Mouse (Mus musculus) layer of hippocampus, postnatal 14 days (tissue): ENCODE measurements around the gene Gzmk. TPM values are rescaled to one million over a fixed set of nuclear protein-coding genes. Genes with fewer than 3 reads are reported as not detected.
"Not testable (repeated sequence)": the region's sequence is repeated elsewhere in the genome, so short reads cannot be mapped to it uniquely, and the experiment has no call there.

Source experiments
- DNase-seq, 2 experiments: peaks; one replicate each; pipeline ENCODE4 v3.0.0; 2021 to 2022; ENCODE audit warnings: low spot score in 2 of 2, mixed read lengths in 1 of 2
- long read RNA-seq, 2 experiments: library from polyadenylated mRNA; stranded (forward); transcript quantifications; one replicate each; pipeline ENCODE4 v2.0.0; 2021
- total RNA-seq, 2 experiments: library from RNA; stranded (reverse); gene quantifications; 2 replicates each; pipeline ENCODE4 v1.2.3; 2021

Gene Gzmk
- total RNA-seq: not detected
- long read RNA-seq, experiment 1, partial matches to known transcripts: 0 of 1 reads
- long read RNA-seq, experiment 1, other reads (novel, unspliced or antisense): 1 of 1 reads
- long read RNA-seq, experiment 2: 0 reads

- peak in 1 of 2 experiments; percentile 60 for DNase-seq
Measured at GRCm38 (mm10) chr13:113225811-113226210, at the start of gene Gzmk. Gene Gzmk, minus strand, starts transcription at chr13:113225908.

GRCm38 (mm10) chr13:113271189-113271588, 45.5 kb upstream of the Gzmk start:
- DNase-seq: no peak

- DNase-seq: peak; percentile 82 to 90
Measured at GRCm38 (mm10) chr13:113269777-113270776, 44.4 kb upstream of the Gzmk start.

GRCm38 (mm10) chr13:113267204-113267603, 41.5 kb upstream of the Gzmk start:
- no peak for DNase-seq

GRCm38 (mm10) chr13:113266495-113266951, 40.8 kb upstream of the Gzmk start:
- peak; percentile 72 to 76 for DNase-seq

DNA sequence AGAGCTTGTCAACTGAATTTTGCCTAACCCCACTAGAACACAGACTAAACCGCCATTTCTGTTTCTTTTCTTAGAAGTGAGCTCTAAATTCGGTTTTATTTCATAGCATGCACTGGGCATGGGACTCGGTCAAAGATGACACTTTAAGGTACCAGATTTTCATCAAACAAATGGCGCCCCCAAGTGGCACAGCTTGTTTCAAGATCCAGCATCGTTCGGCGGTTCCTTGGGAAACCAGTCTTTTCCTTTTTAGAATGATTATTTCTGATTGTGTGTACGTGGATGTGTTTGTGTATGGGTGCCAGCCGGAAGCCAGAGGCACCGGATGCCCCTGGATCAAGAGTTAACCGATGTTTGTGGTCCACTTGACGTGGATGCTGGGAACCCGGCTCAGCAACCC, 39.5 kb upstream of the Gzmk start:
- DNase-seq: peak; percentile 29 to 52

GRCm38 (mm10) chr13:113262822-113263221, 37.1 kb upstream of the Gzmk start:
- DNase-seq: peak in 1 of 2 experiments; percentile 37

- DNase-seq: no peak
Measured at GRCm38 (mm10) chr13:113259237-113259636, 33.5 kb upstream of the Gzmk start.

- no peak for DNase-seq
Measured at GRCm38 (mm10) chr13:113257190-113257589, 31.5 kb upstream of the Gzmk start.

DNA sequence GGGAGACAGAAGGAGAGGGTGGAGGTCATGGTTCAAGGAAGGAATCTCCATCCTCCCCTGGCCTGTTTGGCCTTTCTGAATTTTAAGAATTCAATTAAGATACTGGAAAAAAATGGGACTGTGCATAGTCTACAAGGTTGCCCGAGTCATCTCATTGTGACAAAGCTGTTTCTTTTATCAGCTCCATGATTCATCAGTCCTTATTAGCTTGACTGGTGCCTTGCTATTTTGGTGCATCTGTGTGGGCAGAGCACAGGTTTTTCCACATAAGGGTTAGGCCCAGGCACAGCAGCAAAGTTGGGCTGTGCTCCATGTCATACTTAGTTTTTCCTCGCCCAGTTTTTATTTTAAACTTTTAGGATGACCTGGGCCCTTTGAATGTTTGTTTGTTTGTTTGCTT, 31.1 kb upstream of the Gzmk start:
- no peak for DNase-seq

- DNase-seq: not testable (repeated sequence)
Measured at GRCm38 (mm10) chr13:113252580-113252979, 26.9 kb upstream of the Gzmk start.

- DNase-seq: no peak
Measured at GRCm38 (mm10) chr13:113245025-113245424, 19.3 kb upstream of the Gzmk start.

DNA sequence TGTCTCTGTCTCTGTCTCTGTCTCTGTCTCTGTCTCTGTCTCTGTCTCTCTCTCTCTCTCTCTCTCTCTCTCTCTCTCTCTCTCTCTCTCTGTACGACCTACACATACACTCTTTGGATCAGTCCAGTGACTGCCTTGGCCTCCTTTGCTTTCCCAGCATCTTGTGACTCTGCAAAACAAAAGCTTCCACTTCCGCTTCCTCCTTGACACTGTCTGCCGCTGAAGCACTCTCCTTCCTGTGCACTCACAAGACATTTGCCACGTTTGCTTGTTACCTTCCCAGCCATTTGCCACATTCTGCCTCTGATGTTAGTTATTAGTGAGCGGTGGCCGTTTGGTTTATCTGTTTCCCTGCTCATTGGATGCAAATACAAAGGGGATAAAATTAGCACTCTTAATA, 16.4 kb upstream of the Gzmk start:
- DNase-seq: no peak

GRCm38 (mm10) chr13:113227666-113228463, 2.2 kb upstream of the Gzmk start:
- no peak for DNase-seq

DNA sequence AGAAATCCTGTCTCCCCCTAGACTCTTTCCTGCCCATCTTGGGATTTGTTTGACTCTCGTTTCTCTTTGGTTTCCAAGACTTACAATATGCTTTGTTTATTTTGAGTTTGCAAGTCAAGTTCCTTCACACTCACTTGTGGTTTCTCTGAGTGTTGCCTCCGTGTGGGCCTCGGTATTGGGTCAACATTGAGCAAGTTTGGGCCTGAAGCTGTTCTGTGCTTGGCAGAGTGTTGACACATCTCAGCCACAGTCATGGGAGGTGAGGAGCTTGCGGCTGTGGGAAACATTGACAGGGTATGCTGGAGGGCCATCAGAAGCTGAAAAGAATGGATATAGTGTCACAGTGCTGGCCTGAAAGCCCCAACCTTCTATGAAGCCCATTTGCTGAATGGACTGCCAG, 1.4 kb upstream of the Gzmk start:
- DNase-seq: no peak

DNA sequence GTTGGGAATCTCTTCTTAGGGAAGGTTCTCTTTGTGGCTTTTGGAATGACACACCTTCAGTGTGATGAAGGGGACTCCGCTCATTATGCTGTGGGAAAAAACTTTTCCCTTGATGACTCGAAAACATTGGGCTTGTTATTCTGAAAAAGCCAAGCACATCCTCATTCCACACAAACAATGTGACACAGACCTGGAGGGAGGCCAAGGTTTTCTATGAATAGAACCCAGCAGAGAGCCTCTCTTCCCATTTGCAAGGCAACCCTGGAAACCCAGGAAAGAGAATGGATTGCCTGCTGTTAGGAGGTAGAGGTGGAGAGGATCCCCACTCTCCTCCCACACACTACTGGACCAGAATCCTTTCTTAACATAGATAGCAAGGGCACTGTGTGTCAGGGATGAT, 1.6 kb downstream of the Gzmk start:
- peak; percentile 35 to 71 for DNase-seq

DNA sequence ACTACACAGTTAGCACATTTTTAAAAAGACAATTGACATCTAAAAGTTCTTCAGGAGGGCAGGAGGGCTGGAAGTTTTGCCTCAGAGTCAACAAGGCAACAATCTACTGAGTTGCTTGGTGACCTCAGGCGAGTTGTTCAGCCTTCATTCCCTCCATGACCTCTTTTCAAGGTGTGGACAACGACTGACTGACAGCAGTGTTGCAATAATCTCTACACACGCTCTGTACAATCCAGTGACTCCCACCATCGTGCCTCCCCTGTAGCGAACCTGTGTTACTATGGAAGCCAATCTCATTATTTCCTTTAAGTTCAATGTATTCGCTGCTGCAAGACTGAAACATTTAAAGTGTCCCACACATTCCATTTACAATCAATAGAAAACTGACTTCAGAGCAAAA, 3.9 kb downstream of the Gzmk start:
- no peak for DNase-seq

DNA sequence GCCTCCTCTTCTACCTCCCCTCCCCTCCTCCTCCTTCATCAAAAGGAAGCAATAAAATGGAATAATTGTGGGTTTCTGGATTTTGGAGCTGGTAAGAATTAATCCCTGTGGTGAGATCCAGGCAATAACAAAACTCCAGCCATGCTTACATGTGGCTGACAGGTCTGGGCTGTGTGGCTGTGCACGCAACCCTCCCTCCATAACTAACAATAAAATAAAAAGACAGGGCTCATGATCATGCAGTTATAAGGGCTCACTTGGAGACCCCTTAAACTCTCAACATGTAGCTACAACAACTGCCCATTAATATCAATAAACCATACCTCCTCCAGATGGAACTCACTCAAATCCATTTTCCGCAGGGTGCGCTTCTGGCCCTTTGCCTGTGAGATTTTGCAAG, 11.8 kb downstream of the Gzmk start:
- no peak for DNase-seq

DNA sequence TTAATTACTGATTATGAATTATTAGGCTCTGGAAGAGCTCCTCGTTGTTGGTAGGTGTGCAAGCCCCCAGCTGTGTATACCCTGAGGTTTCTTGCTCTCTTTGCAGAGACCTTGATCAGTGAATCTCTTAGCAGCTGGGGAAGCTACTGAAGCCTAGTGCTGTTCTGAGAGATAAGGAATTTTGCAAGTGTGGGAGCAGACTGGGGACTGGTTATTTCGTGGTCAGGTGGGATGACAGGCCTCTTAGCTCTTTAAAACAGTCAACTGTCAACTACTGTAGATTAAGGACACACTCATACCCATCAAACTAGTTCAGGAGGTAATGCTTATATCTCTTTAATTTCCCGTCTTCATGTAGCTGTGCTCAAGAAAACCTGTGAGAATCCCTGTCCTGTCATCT, 13.3 kb downstream of the Gzmk start:
- DNase-seq: no peak

DNA sequence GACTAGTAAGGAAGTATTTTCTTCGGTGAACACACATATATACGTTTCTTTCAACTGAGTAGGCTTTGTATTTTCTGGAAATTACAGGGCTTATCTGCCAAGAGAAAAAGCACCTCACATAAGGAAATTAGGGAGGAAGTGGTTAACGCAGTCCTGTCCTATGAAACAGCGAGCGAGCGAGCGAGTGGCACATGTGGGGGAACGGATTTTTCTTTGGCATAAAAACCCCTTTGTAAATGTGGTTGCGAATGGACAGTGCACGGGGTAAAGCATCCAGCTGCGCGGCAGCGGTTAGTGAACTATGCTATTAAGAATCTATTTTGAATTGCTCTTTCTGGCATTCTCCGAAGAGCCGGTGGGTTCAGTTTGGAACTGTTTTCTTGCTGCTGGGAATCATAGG, 14.4 kb downstream of the Gzmk start:
- no peak for DNase-seq

GRCm38 (mm10) chr13:113209624-113210023, 16.1 kb downstream of the Gzmk start, which contains the start of gene Esm1:
Gene Esm1, plus strand, starts transcription at chr13:113209659.
- no peak for DNase-seq

- no peak for DNase-seq
Measured at GRCm38 (mm10) chr13:113205346-113205745, 20.4 kb downstream of the Gzmk start.
